Mouse (Mus musculus) left cerebral cortex, adult 11 months (tissue): ENCODE results near the gene Crocc2.
"Not testable (repeated sequence)": the region's sequence is repeated elsewhere in the genome, so short reads cannot be mapped to it uniquely, and the experiment has no call there.

Experiments used
- DNase-seq: peaks from one replicate; pipeline ENCODE4 v3.0.0; 2022; ENCODE audit warnings: low spot score

Crocc2 gene

DNA sequence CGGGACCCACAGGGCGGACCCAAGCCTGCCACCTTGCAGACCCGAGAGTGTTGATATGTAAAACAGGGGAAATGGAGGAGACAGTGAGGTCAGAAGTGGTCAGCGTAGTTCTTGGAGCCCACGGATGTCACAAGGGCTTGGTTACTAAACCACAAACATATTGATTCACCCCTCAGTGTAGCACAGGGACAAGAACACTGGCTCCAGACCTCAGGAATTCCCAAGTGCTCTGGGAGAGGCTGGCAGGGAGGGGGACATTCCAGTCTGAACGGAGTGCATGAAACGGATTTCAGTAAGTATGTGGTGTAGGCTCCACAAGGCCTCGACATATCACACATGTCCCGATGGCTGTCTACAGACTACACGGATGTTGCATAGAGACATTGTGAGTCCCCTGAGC lies 6.6 kb upstream of the Crocc2 start:
- no peak for DNase-seq

DNA sequence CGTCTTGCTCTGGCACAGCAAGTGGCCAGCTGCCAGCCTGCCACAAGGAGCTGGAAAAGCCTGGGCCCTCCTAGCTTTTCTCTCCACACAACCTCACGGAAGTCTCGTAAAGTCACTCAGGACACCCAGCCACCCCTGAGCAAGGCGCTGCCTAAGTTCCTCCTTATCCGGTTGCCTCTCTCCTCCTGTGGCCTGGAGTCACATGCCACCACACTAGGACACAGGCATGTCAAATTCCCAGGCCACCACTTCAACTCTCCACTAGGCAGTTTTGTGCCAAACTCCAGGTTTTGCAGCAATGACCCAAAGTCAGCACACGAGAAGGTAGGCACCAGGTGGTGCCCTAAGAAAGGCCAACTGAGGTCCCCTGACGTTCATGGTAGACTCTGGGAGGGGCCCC lies 5.9 kb upstream of the Crocc2 start:
- DNase-seq, result no peak

DNA sequence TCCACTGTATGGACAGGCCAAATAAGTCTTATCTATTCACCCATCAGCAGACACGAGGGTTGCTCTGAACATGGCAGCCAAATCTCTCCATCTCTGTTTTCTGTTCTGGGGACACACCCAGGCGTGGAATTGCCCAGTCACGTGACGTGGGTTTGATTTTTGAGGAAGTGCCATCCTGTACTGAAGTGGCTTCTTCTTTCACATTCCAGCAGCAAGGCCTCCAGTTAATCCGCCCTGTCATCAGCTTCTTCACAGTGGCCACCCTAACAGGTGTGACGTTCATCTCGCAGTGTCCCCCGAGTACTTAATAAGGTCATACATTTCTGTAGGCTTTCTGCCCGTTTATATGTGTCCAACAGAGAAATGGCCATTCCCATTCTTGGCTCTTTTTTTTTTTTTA lies 3.1 kb upstream of the Crocc2 start:
- DNase-seq, result no peak

DNA sequence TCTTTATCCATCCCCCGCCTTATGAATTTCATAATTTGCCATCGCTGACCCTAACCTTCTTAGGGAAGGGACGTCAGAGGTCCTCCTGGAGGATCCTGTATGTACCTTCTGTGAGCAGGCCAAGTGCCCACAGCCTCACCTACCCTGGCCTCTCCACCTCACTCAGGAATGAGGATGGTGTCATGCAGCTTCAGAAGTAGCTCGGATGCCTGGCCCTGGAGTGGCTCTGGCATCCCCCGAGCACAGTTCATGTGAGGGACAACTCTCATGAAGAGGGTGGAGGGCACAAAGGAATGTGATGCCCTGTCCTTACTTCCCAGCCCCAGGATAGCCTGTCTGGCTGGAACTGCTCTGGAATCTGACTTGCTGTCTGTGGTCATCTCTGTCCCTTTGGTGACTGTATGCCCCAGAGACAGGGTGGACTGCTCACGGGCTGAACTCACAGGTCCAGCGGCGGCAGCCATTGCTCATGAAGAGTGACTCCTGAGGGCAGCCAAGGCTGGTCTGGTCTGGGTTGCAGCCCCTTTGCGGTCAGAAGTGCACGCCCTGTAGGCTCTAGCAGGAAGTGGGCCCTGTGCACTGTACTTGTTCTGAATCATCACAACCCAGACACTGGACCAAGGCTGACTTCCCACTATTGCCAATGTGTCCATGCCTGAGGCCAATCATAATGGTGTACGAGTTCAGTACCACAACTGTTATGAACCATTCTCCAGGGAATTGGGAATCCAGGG lies 2.0 kb upstream of the Crocc2 start:
- DNase-seq, result no peak

GRCm38 (mm10) chr1:93173665-93174064 lies 5.1 kb downstream of the Crocc2 start:
- DNase-seq, result no peak

- DNase-seq, result peak; percentile 36
Observed at GRCm38 (mm10) chr1:93174399-93174798, 5.9 kb downstream of the Crocc2 start.

GRCm38 (mm10) chr1:93175849-93176248 lies 7.3 kb downstream of the Crocc2 start:
- no peak for DNase-seq

DNA sequence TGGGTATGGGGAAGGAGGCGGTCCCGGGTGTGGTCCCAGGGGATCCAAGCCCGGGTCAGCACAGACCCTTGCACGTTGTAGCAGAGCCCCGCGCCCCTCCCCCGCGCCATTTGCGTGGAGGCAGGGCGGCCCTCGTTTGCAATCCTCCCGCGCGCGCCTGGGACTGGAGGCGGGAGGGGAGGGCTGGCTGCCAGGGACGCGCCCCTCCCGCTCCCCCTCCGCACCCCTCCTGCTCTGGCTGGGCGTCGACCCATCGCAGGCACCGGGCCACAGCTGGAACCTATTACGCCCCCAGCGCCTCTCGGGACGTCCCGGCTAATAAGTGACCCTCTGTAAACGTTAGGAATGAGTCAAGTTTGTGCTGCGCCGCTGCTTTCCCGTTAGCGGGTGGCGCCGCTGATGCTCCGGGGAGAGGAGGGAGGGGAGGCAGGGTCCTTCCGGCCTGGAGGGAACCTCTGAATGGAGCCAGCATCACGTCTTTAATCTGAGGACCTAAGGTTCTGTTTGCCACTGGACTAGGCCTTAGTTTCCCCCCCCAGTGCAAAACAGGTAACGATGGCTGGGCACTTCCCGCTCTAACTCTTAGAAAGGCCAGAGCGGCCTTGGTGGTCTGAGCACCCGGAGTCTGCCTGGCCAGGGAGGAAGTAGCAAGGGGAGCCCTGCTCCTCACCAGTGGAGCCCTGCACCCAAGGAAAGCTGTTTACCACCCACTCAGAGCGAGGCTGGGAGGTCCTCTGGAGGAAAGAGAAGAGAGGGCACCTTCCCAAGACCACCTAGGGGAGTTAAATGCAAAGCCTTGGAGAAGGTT lies 8.2 kb downstream of the Crocc2 start:
- peak; percentile 35 for DNase-seq

DNA sequence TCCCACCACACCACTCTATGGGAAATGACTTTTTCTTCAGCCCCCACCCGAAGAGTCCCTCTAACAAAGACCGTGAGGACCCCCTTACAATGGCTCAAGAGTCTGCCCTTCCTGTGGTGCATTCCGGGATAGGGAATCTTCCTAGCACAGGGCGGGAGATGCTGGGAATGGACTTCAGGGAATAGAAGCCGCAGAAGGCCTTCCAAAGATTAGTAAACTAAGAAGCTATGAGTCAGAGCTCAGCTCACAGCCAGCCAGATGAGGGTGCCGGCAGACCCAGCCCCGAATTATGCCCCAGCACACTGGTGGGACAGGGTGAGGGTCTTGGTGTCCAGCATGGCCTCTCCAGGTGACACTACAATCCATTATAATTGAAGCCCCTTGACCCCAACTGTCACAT lies 13.8 kb downstream of the Crocc2 start:
- DNase-seq, result no peak

GRCm38 (mm10) chr1:93184071-93184828 lies 15.7 kb downstream of the Crocc2 start:
- DNase-seq, result peak; percentile 29

DNA sequence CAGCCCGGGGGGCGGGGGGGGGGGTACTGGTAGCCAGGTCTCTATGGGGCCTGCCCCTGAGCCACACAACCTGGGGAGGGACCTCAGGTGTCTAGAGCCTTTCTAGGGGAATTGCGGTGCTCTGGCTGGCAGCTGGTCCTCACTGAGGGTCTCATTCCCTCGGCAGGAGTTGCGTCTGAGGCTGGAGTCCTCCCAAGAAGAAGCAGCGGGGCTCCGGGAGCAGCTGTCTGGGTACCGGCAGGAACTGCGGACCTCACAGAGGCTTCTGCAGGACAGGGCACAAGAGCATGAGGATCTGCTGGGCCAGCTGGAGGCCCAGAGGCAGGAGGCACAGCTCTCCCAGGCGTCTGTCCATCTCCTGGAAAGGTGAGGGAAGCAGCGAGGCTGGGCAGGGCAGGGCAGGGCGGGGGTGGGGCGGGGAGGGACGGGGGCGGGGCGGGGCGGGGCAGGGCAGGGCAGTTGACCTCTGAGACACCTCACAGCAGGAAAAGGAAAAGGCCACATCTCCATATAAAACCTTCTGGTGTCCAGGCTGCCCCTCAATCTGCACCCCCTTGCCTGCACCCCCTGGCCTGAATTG lies 22.3 kb downstream of the Crocc2 start:
- DNase-seq, result no peak

- no peak for DNase-seq
Observed at GRCm38 (mm10) chr1:93194961-93195360, 26.4 kb downstream of the Crocc2 start.

GRCm38 (mm10) chr1:93197454-93197853 lies 28.9 kb downstream of the Crocc2 start:
- not testable (repeated sequence) for DNase-seq

- DNase-seq, result no peak
Observed at GRCm38 (mm10) chr1:93197916-93198315, 29.4 kb downstream of the Crocc2 start.

- DNase-seq, result no peak
Observed at GRCm38 (mm10) chr1:93206277-93206970, 37.9 kb downstream of the Crocc2 start.

- no peak for DNase-seq
Observed at GRCm38 (mm10) chr1:93207536-93208064, 39.1 kb downstream of the Crocc2 start.

GRCm38 (mm10) chr1:93210213-93210641 lies 41.7 kb downstream of the Crocc2 start:
- peak; percentile 53 for DNase-seq

DNA sequence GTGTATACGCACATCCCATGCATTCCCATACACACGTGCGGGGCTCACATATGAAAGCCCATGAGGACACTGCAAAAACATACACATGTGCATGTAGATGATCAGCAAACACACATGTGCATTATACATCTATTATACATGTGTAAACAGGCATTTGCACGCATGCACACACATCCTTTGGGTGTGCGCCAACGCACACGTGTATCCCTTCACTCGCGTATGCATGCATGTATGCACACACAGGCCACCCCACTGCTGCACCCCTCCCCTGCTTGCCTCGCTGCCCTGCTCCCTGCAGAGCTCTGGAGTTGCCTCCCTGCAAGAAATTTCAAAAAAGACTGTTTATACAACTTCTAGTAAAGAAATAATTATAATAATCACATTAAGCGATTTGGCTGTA lies 42.5 kb downstream of the Crocc2 start:
- DNase-seq, result no peak

- no peak for DNase-seq
Observed at GRCm38 (mm10) chr1:93211549-93212220, 43.2 kb downstream of the Crocc2 start.

- no peak for DNase-seq
Observed at GRCm38 (mm10) chr1:93212441-93212840, 43.9 kb downstream of the Crocc2 start.

DNA sequence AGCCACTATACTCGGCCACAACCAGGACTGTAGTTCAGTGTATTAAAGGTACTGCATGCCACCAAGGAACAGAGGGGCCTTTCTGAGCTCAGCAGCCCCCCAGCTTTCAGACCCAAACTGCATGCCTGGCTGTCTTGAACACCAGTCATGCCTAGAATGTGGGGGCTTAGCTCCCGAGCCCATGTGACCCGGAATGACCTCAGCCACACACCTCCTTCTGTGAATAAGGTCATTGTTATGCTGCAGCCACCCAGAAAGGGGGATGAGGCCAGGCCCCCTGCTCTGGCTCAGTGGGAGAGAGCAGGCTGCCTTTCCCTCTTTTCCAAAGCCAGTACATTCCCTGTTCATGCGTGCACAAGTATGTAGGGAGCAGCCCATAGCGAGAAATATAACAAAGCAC lies 46.1 kb downstream of the Crocc2 start:
- no peak for DNase-seq
